Mouse (Mus musculus): Measurements from ENCODE around the gene Apol8.

Apol8 gene

GRCm38 (mm10) chr15:77785807-77786206 lies 29.0 kb upstream of the Apol8 start:
- DNase-seq (ENCODE audit: low read depth, low spot score): no peak

GRCm38 (mm10) chr15:77784039-77784824 lies 27.4 kb upstream of the Apol8 start:
- DNase-seq (ENCODE audit: low read depth, low spot score): no peak

GRCm38 (mm10) chr15:77782449-77783014 lies 25.7 kb upstream of the Apol8 start:
- DNase-seq (ENCODE audit: low read depth, low spot score): no peak

GRCm38 (mm10) chr15:77775186-77775963 lies 18.6 kb upstream of the Apol8 start:
- DNase-seq (ENCODE audit: low read depth, low spot score): no peak

DNA sequence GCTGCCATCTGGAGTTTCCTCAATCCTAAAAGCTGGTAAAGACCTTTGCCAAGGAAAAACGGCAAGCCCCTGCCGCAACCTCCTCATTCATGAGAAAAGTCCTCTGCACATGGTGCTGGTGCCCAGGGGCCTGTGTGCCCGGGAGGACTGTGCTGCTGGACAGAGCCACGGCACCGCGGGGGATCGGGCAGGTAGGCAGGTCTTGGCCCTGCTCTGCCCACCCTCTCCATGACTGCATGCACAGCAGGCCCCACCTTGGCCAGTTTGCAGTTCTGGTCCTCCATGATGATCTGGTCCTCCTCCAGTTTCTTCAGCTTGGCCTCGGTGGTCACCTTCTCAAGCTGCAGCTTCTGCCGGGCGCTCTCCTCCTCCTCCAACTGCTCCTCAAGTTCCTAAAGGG lies 17.5 kb upstream of the Apol8 start:
- no peak for DNase-seq (ENCODE audit: low read depth, low spot score)

- no peak for DNase-seq (ENCODE audit: low read depth, low spot score)
Measured at GRCm38 (mm10) chr15:77773099-77773915, 16.5 kb upstream of the Apol8 start.

- DNase-seq (ENCODE audit: low read depth, low spot score): no peak
Measured at GRCm38 (mm10) chr15:77770942-77771341, 14.1 kb upstream of the Apol8 start.

- no peak for DNase-seq (ENCODE audit: low read depth, low spot score)
Measured at GRCm38 (mm10) chr15:77770341-77770740, 13.5 kb upstream of the Apol8 start.

DNA sequence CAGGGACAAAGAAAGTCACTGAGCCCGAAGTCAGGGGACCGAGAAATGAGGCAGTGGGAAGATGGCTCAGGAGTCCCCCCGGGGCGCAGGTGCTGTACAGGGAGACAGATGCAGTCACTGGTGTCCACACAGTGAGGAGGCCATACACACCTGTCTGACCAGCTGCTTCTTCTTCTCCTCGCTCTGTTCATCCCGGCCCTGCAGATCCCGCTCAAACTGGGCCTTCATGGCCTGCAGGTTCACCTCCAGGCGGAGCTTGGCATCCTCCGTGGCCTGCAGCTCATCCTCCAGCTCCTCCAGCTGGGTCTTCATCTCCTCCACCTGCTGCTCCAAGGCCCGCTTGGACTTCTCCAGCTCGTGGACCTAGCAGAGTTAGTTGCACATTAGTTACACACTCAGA lies 10.2 kb upstream of the Apol8 start:
- no peak for DNase-seq (ENCODE audit: low read depth, low spot score)

GRCm38 (mm10) chr15:77765484-77766093 lies 8.8 kb upstream of the Apol8 start:
- DNase-seq (ENCODE audit: low read depth, low spot score): no peak

GRCm38 (mm10) chr15:77764391-77765006 lies 7.7 kb upstream of the Apol8 start:
- DNase-seq (ENCODE audit: low read depth, low spot score): no peak

DNA sequence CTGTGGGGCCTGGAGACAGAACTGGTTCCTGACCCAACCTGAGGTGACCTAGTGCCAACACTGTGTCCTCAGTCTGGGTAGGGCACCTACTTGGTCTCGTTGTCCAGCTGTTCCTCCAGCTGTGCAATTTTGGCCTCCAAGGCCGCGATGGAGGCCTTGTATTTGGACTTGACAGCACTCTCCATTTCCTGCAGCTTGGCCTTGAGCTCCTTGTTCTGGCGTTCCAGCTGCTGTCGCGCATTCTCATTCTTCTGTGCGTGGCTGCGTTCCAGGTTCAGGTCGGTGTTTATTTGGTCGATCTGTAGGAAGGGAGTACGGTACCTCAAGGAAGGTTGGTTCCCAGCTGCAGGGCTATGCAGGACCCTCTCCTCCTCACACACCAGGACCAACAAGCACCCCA lies 6.9 kb upstream of the Apol8 start:
- DNase-seq (ENCODE audit: low read depth, low spot score): no peak

GRCm38 (mm10) chr15:77763050-77763449 lies 6.2 kb upstream of the Apol8 start:
- no peak for DNase-seq (ENCODE audit: low read depth, low spot score)

DNA sequence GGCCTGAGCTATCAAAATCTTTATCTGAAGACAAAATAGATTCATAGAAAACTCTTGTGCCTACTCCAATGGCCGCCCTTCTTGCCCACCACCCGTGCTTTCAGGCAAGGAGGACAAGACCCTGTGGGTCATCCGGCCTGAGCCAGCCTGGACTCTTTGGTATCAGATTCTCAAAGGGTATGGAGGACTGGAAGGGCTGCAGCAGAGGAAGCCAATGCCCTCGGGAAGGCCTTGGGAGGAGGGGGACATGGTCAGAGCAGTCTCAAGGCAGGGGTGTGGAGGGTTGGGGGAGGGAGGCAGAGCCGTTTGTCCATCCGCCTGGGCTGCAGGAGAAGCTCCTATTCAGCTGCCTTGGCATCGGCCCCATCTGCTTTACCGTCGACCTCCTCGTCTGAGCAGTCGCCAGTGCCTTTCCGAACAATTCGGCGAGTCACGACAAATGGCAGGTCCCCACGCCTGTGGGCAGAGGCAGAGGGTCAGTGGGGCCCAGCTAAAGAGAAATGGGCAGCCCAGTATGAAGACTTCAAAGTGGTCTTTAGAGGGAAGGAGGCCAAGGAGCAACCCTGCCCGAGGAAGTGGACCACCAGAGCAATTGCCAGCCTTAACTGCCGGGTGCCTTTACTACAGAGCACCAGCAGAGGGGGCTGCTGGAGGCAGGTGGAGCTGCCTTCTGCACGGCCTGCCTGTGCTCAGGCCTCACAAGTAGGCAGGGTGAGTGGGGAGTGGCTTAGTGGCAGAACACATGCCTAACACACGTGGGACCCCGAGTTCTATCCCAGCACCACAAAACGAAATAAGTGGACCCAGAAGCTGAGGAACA lies 5.0 kb upstream of the Apol8 start:
- no peak for DNase-seq (ENCODE audit: low read depth, low spot score)

- DNase-seq (ENCODE audit: low read depth, low spot score): no peak
Measured at GRCm38 (mm10) chr15:77761083-77761482, 4.3 kb upstream of the Apol8 start.

- no peak for DNase-seq (ENCODE audit: low read depth, low spot score)
Measured at GRCm38 (mm10) chr15:77760037-77760436, 3.2 kb upstream of the Apol8 start.

DNA sequence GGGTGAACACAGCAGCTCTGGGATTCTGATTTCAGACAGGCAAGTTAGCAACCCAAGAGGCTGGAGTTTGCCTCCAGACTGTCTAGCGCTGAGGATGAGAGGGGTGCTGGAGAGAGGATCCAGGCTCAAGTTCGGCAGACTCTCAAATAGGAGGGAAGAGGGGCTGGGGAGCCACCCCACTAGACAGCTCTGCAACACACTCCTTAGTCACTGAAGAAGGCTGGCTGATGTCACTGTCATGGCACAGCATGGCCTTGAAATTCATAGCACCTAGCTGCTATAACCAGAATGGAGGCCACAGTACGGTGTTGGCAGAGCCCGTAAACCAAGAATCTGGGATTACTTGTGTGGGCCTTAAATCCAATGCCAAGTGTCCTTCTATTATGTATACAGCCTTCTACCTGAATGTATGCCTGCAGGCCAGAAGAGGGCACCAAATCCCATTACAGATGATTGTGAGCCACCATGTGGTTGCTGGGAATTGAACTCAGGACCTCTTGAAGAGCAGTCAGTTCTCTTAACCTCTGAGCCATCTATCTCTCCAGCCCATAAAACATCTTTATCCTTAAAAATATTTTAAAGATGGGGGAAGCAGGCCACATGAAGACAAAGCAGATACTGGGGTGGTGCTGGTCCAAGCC lies 903 bp upstream of the Apol8 start:
- no peak for DNase-seq (ENCODE audit: low read depth, low spot score)

- no peak for DNase-seq (ENCODE audit: low read depth, low spot score)
Measured at GRCm38 (mm10) chr15:77756081-77756480, 722 bp downstream of the Apol8 start.

- no peak for DNase-seq (ENCODE audit: low read depth, low spot score)
Measured at GRCm38 (mm10) chr15:77755132-77755531, 1.7 kb downstream of the Apol8 start.

GRCm38 (mm10) chr15:77752443-77752842 lies 4.4 kb downstream of the Apol8 start:
- no peak for DNase-seq (ENCODE audit: low read depth, low spot score)

Measured in brain, embryonic 18.5 days (tissue).